Mouse (Mus musculus): ENCODE results near the gene Mup3.
A peak's percentile ranks its signal among the peaks of the same experiment; 100 is the strongest.
"Not testable (repeated sequence)": the region's sequence is repeated elsewhere in the genome, so short reads cannot be mapped to it uniquely, and the experiment has no call there.

The Mup3 gene

DNA sequence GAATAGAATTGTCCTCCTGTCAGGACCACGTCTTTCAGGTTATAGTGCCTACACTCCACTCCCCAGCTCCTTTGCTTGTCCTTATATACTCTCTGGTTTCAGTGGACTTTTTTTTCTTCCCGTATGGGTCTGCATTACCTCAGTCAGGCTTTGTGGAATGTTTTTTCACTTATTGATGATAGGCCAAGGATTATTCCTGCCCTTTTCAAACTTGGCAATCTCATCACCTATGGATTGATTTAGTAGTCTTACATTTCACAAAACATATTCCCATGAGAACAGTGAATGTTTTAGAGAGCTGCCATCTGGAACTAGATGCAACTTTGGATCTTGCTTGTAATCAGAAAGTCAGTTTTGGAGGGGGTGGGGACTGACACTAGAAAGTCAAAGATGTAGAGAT is at the start of gene Mup3:
Gene Mup3, minus strand, starts transcription at position 102 of the 400 bp plus-strand sequence.
- DNase-seq = no peak

DNA sequence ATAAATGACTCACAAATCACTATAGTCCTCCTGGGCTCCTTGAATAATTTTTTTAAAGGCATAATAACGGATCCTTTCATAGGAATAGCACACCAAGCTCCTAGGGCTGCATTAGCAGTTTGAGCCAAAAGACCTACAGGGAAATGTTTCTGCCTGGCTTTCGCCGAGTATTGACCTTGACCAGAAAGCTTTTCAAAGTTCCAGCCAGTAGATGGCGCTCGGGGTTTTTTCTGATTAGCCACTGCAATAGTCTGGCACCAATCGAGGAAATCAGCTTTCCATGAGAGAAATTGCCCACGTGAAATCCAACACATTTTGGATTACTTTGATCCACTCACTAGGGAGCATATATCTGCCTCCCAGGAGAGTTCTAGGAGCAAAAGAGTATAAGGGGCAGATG is 46.6 kb upstream of the Mup3 start:
- peak; percentile 80 to 82 for DNase-seq

DNA sequence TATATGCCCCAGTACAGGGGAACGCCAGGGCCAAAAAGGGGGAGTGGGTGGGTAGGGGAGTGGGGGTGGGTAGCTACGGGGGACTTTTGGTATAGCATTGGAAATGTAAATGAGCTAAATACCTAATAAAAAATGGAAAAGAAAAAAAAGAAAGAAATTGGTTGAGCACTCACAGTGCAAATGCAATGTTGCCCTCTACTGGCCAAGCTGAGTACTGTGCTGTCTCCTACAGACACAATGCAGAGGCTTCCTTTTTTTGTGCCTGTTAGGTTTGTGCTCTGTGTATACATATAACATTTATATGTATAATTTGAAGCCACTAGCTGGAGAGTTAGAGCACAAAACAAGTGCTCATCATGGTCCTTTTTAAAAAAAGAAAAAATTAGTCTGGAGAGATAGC is 16.2 kb upstream of the Mup3 start:
- DNase-seq = peak; percentile 49 to 60

DNA sequence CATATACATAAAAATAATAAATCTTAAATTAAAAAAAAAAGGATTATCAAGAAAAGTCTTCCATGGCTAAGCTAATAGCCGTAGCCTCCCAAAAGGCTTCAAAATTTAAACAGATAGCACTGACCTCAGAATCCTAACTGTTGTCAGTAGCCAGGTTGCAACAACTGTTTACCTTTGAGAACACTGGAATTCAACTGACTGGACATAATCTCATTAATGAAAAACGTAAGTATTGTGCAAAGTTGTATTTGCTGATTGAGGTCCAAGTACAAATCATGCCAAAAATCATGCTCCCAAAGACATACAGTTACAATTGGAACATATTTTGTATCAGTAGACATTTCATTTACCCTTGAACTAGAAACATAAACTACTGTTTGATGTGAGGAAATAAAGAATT is 811 bp upstream of the Mup3 start:
- no peak for DNase-seq

DNA sequence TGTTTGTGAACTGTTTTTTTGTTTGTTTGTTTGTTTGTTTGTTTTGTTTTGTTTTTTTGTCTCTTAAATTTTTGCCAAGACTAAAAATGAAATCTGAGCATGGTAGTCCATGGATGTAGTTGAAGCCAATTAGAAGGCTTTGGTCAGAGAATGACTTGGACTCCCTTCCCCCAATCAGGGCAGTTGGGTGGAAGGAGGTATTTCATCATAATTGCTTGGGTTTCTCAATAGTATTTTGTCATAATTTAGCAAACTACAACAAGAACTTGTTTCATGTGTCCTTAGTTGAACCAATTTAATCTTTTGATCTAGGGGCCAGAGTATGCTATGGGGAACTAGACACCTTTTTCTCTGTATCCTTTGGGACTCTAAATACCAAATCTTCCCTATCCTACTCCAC is 4.4 kb downstream of the Mup3 start:
- DNase-seq = no peak

DNA sequence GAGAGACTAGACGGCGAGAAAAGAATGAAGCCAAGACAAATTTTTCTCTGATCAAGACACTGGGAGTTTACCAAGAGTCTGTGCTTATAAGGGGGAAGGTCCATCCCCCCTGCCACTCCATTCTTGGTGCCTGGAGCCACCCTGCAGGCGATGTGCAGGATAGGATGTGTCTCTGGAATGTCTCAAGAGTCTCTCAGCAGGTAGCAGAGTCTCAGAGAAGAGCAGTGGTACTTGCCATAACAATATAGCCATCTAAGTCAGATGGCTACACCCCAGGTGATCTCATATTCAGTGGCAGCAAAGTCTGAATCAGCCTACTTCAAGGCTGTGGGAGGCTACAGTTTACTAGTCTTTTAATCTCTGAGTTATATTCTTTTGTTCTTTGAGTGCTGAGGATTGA is 12.0 kb downstream of the Mup3 start:
- DNase-seq = no peak

DNA sequence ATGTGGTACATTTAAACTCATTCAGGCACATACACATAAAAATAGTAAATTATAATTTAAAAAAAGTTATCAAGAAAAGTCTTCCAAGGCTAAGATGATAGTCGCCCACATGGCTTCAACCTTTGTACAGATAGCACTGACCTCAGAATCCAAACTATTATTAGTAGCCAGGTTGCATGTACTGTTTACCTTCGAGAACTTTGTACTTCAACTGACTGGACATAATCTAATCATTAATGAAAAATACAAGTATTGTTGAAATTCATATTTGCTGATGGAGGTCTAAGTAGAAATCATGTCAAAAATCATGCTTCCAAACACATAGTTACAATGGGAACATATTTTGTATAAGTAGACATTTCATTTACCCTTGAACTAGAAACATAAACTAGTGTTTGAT is 32.4 kb downstream of the Mup3 start:
- not testable (repeated sequence) for DNase-seq

DNA sequence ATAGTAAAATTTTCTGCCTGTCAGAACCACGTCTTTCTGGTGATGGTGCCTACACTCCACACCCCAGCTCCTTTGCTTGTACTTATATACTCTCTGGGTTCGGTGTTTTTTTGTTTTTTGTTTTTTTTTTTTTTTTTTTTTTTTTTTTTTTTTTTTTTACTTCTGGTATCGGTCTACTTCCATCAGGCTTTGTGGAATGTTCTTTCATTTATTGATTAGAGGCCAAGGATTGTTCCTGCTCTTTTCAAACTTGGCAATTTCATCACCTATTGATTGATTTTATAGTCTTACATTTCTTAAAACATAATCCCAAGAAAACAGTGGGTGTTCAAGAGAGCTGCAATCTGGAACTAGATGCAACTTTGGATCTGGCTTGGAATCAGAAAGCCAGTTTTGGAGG is 33.1 kb downstream of the Mup3 start, which contains the start of gene Mup20:
Gene Mup20, minus strand, starts transcription at position 101 of the 400 bp plus-strand sequence.
- not testable (repeated sequence) for DNase-seq
